Mouse (Mus musculus) kidney, embryonic 16.5 days (tissue): ENCODE measurements around the gene Tcn2. TPM values are rescaled to one million over a fixed set of nuclear protein-coding genes. Genes with fewer than 3 reads are reported as not detected.

Experiments used
- ATAC-seq: fragments of 200-750 bp; cut with Nextera tagmentation; 2 replicates; pipeline ENCODE4 v1.8.0; 2017; ENCODE audit warnings: moderate TSS enrichment; ENCODE audit not compliant: low FRiP score, low TSS enrichment
- H3K27ac ChIP-seq: fragments of 300-500 bp; sonication (generic); 2 replicates; pipeline ENCODE4 v1.5.1; 2014; ENCODE audit warnings: low read length
- H3K27me3 ChIP-seq: fragments of 300-500 bp; sonication (generic); 2 replicates; pipeline ENCODE4 v1.6.1; 2014; ENCODE audit warnings: low read length, control low read depth, mixed read lengths; ENCODE audit not compliant: insufficient read depth
- H3K36me3 ChIP-seq: fragments of 300-500 bp; sonication (generic); 2 replicates; pipeline ENCODE4 v1.6.1; 2014; ENCODE audit warnings: low read length, control low read depth, mixed read lengths; ENCODE audit not compliant: insufficient read depth
- H3K4me1 ChIP-seq: fragments of 300-500 bp; sonication (generic); 2 replicates; pipeline ENCODE4 v1.6.1; 2014; ENCODE audit warnings: low read length, control low read depth, mixed read lengths; ENCODE audit not compliant: insufficient read depth
- H3K4me2 ChIP-seq: fragments of 300-500 bp; sonication (generic); replicated peaks from 2 replicates; pipeline ENCODE4 v1.6.1; 2014; ENCODE audit warnings: low read depth, low read length
- H3K4me3 ChIP-seq: fragments of 300-500 bp; sonication (generic); 2 replicates; pipeline ENCODE4 v1.5.1; 2014; ENCODE audit warnings: mild to moderate bottlenecking, low read length
- H3K9ac ChIP-seq: fragments of 300-500 bp; sonication (generic); replicated peaks from 2 replicates; pipeline ENCODE4 v1.6.1; 2014; ENCODE audit warnings: low read length
- H3K9me3 ChIP-seq: fragments of 300-500 bp; sonication (generic); 2 replicates; pipeline ENCODE4 v1.6.1; 2016; ENCODE audit warnings: low read length, control low read depth
- WGBS: fragments of 180-500 bp; shearing (Covaris S2); extraction: QIAGEN DNeasy Blood & Tissue Kit; methylation state at CpG from one replicate; pipeline ENCODE4 v1.1.7; 2014; 5-methylcytosine and 5-hydroxymethylcytosine counted together
- polyA plus RNA-seq: library from polyadenylated mRNA; unstranded; fragments of >200 nt; fragmentation: Nextera tagmentation; extraction: Ambion mirVana; gene quantifications from 2 replicates; pipeline ENCODE4 v1.2.1, GENCODE M21; 2015

Gene Tcn2
- polyA plus RNA-seq, 1 experiment from 2014 or later = 173 TPM

DNA sequence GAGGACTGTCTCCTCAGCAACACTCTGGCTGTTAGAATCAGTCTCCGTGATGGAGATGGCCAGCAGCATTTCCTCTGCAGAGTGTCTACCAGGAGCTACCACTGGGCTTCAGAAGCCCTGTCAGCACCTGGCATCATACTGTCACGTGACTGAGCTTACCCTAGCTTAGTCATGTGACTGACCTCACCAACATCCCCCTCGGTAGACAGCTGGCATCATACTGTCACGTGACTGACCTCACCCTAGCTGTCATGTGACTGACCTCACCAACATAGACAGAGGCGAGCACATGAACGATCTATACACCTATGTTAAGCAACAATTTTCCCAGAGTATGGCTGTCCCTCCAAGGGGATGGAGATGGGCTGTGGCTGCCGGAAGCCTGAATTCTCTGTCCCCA lies 53.3 kb downstream of the Tcn2 start:
- no peak overlapping the region for H3K9ac ChIP-seq
- no peaks in the 10 kb centered on the region for H3K36me3 ChIP-seq
- WGBS = 69% methylated on average over 7 of the region's 7 CpGs
- H3K27ac ChIP-seq = no peak overlapping the region
- no peaks in the 10 kb centered on the region for H3K4me1 ChIP-seq
- no peak for ATAC-seq
- no peaks in the 10 kb centered on the region for H3K9me3 ChIP-seq
- H3K4me3 ChIP-seq = no peak overlapping the region
- H3K4me2 ChIP-seq = no peak overlapping the region
- H3K27me3 ChIP-seq = no peaks in the 10 kb centered on the region

DNA sequence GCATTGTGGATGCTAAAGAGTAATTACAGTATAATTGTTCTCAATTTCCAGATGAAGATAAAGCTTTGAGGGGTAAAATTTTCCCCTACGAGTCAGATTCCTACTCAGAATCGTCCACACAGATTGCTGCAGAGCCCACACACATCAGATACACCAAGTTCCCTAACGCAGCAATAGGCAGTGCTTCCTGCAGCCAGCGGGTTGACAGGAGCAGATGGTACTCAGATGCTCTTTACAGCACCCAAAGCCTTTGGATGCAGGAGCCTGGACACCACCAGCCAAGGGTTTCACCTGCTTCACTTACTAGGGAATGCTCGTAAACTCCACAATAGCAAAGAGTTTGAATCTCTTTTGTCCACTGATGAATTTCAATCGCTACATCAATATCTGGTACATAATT lies 55.5 kb downstream of the Tcn2 start:
- no peaks in the 10 kb centered on the region for H3K36me3 ChIP-seq
- H3K9ac ChIP-seq = no peak overlapping the region
- no peaks in the 10 kb centered on the region for H3K27me3 ChIP-seq
- no peaks in the 10 kb centered on the region for H3K9me3 ChIP-seq
- no peak overlapping the region for H3K4me3 ChIP-seq
- no peak overlapping the region for H3K4me2 ChIP-seq
- H3K27ac ChIP-seq = no peak overlapping the region
- WGBS = 78% methylated on average over 6 of the region's 6 CpGs
- ATAC-seq = no peak
- H3K4me1 ChIP-seq = no peaks in the 10 kb centered on the region

Other genes starting within 250 kb of the Tcn2 start
- gene Osbp2, start 68.3 kb downstream of the Tcn2 start, polyA plus RNA-seq = 1.1 and 1.2 TPM in 2 replicates
- gene 4921536K21Rik, start 37.1 kb downstream of the Tcn2 start, polyA plus RNA-seq = 0.62 and 0.71 TPM in 2 replicates
- gene Dusp18, start 36.9 kb downstream of the Tcn2 start, polyA plus RNA-seq = 14.7 and 16.4 TPM in 2 replicates
- 5.0 and 6.1 TPM in 2 replicates for gene Slc35e4, start 17.5 kb downstream of the Tcn2 start, polyA plus RNA-seq
- 88.0 and 88.8 TPM in 2 replicates for gene Pes1, start 31.8 kb upstream of the Tcn2 start, polyA plus RNA-seq
- 0.31 and 0.49 TPM in 2 replicates for gene 4930556J24Rik, start 44.6 kb upstream of the Tcn2 start, polyA plus RNA-seq
- gene Gal3st1, start 51.5 kb upstream of the Tcn2 start, polyA plus RNA-seq = 9.7 and 11.1 TPM in 2 replicates
- 0.41 TPM in 1 of 2 replicates, not detected in the other for gene Sec14l4, start 99.3 kb upstream of the Tcn2 start, polyA plus RNA-seq
- 1.7 TPM in 1 of 2 replicates, not detected in the other for gene Sec14l3, start 132.7 kb upstream of the Tcn2 start, polyA plus RNA-seq
- gene Mtfp1, start 163.3 kb upstream of the Tcn2 start, polyA plus RNA-seq = 18.5 and 20.1 TPM in 2 replicates
- gene Sec14l2, start 191.3 kb upstream of the Tcn2 start, polyA plus RNA-seq = 1.5 and 2.1 TPM in 2 replicates
- 28.9 and 30.0 TPM in 2 replicates for gene Rnf215, start 203.0 kb upstream of the Tcn2 start, polyA plus RNA-seq
- gene Ccdc157, start 228.1 kb upstream of the Tcn2 start, polyA plus RNA-seq = 9.4 and 10.7 TPM in 2 replicates
- gene Sf3a1, start 228.2 kb upstream of the Tcn2 start, polyA plus RNA-seq = 54.5 and 65.5 TPM in 2 replicates